Mouse (Mus musculus) 3T3-L1 (cell line): ENCODE measurements around the gene Tma7.

Source experiments
- DNase-seq: peaks from one replicate; pipeline ENCODE4 v3.0.0-alpha.2; 2015; ENCODE audit warnings: low read depth, low spot score

The Tma7 gene

GRCm38 (mm10) chr9:109102541-109102940, 20.2 kb upstream of the Tma7 start:
- DNase-seq = no peak

- no peak for DNase-seq
Measured at GRCm38 (mm10) chr9:109101933-109102445, 19.6 kb upstream of the Tma7 start.

GRCm38 (mm10) chr9:109100307-109100928, 18.0 kb upstream of the Tma7 start:
- no peak for DNase-seq

GRCm38 (mm10) chr9:109098969-109099368, 16.6 kb upstream of the Tma7 start:
- DNase-seq = no peak

GRCm38 (mm10) chr9:109098366-109098765, 16.0 kb upstream of the Tma7 start:
- DNase-seq = no peak

GRCm38 (mm10) chr9:109097831-109098230, 15.4 kb upstream of the Tma7 start:
- DNase-seq = no peak

- no peak for DNase-seq
Measured at GRCm38 (mm10) chr9:109097291-109097690, 14.9 kb upstream of the Tma7 start.

GRCm38 (mm10) chr9:109096856-109097255, 14.5 kb upstream of the Tma7 start:
- no peak for DNase-seq

GRCm38 (mm10) chr9:109096251-109096661, 13.9 kb upstream of the Tma7 start:
- DNase-seq = no peak

GRCm38 (mm10) chr9:109095137-109095982, 13.0 kb upstream of the Tma7 start, which contains the start of gene Plxnb1:
Plxnb1 (plus strand) TSS chr9:109095389.
- DNase-seq = no peak

- no peak for DNase-seq
Measured at GRCm38 (mm10) chr9:109094553-109095136, 12.3 kb upstream of the Tma7 start.

- no peak for DNase-seq
Measured at GRCm38 (mm10) chr9:109093786-109094552, 11.6 kb upstream of the Tma7 start.

- DNase-seq = no peak
Measured at GRCm38 (mm10) chr9:109092799-109093198, 10.4 kb upstream of the Tma7 start.

GRCm38 (mm10) chr9:109091802-109092201, 9.4 kb upstream of the Tma7 start:
- no peak for DNase-seq

- DNase-seq = no peak
Measured at GRCm38 (mm10) chr9:109090446-109090845, 8.1 kb upstream of the Tma7 start.

- peak; percentile 55 for DNase-seq
Measured at GRCm38 (mm10) chr9:109087987-109088386, 5.6 kb upstream of the Tma7 start.

- peak; percentile 74 for DNase-seq
Measured at GRCm38 (mm10) chr9:109084922-109085321, 2.5 kb upstream of the Tma7 start.

- DNase-seq = no peak
Measured at GRCm38 (mm10) chr9:109081749-109082123, 651 bp downstream of the Tma7 start.

- DNase-seq = no peak
Measured at GRCm38 (mm10) chr9:109080516-109080915, 1.9 kb downstream of the Tma7 start.

- DNase-seq = peak; percentile 86
Measured at GRCm38 (mm10) chr9:109073661-109074573, 8.5 kb downstream of the Tma7 start, which contains the start of gene Atrip. Atrip (minus strand) TSS chr9:109074124.
